Mouse (Mus musculus): ENCODE data around the gene Gm20388.

The Gm20388 gene

GRCm38 (mm10) chr8:121551065-121551985 lies 1640.7 kb downstream of the Gm20388 start:
- DNase-seq (ENCODE audit: low read depth, low spot score), result no peak

GRCm38 (mm10) chr8:121552506-121552905 lies 1641.9 kb downstream of the Gm20388 start:
- DNase-seq (ENCODE audit: low read depth, low spot score), result no peak

- DNase-seq (ENCODE audit: low read depth, low spot score), result no peak
Observed at GRCm38 (mm10) chr8:121553831-121554475, 1643.3 kb downstream of the Gm20388 start.

- no peak for DNase-seq (ENCODE audit: low read depth, low spot score)
Observed at GRCm38 (mm10) chr8:121557746-121558145, 1647.1 kb downstream of the Gm20388 start.

GRCm38 (mm10) chr8:121558538-121558937 lies 1647.9 kb downstream of the Gm20388 start:
- DNase-seq (ENCODE audit: low read depth, low spot score), result no peak

GRCm38 (mm10) chr8:121559801-121560200 lies 1649.2 kb downstream of the Gm20388 start:
- no peak for DNase-seq (ENCODE audit: low read depth, low spot score)

- no peak for DNase-seq (ENCODE audit: low read depth, low spot score)
Observed at GRCm38 (mm10) chr8:121560432-121561100, 1649.9 kb downstream of the Gm20388 start.

- no peak for DNase-seq (ENCODE audit: low read depth, low spot score)
Observed at GRCm38 (mm10) chr8:121561636-121562345, 1651.2 kb downstream of the Gm20388 start.

GRCm38 (mm10) chr8:121562941-121563351 lies 1652.3 kb downstream of the Gm20388 start:
- no peak for DNase-seq (ENCODE audit: low read depth, low spot score)

- DNase-seq (ENCODE audit: low read depth, low spot score), result no peak
Observed at GRCm38 (mm10) chr8:121563701-121564100, 1653.1 kb downstream of the Gm20388 start.

GRCm38 (mm10) chr8:121568321-121568720 lies 1657.7 kb downstream of the Gm20388 start:
- DNase-seq (ENCODE audit: low read depth, low spot score), result no peak

GRCm38 (mm10) chr8:121570335-121570734 lies 1659.7 kb downstream of the Gm20388 start:
- no peak for DNase-seq (ENCODE audit: low read depth, low spot score)

- no peak for DNase-seq (ENCODE audit: low read depth, low spot score)
Observed at GRCm38 (mm10) chr8:121570801-121571200, 1660.2 kb downstream of the Gm20388 start.

- DNase-seq (ENCODE audit: low read depth, low spot score), result no peak
Observed at GRCm38 (mm10) chr8:121572121-121572520, 1661.5 kb downstream of the Gm20388 start.

GRCm38 (mm10) chr8:121573275-121573674 lies 1662.6 kb downstream of the Gm20388 start:
- DNase-seq (ENCODE audit: low read depth, low spot score), result no peak

- no peak for DNase-seq (ENCODE audit: low read depth, low spot score)
Observed at GRCm38 (mm10) chr8:121575661-121576060, 1665.0 kb downstream of the Gm20388 start.

GRCm38 (mm10) chr8:121577751-121578675 lies 1667.4 kb downstream of the Gm20388 start:
- DNase-seq (ENCODE audit: low read depth, low spot score), result no peak

- peak; percentile 94 for DNase-seq (ENCODE audit: low read depth, low spot score)
Observed at GRCm38 (mm10) chr8:121578676-121579451, 1668.2 kb downstream of the Gm20388 start, which contains the start of gene Fbxo31. Gene Fbxo31, minus strand, starts transcription at chr8:121578806.

GRCm38 (mm10) chr8:121580465-121580864 lies 1669.8 kb downstream of the Gm20388 start:
- DNase-seq (ENCODE audit: low read depth, low spot score), result no peak

GRCm38 (mm10) chr8:121583653-121584052 lies 1673.0 kb downstream of the Gm20388 start:
- no peak for DNase-seq (ENCODE audit: low read depth, low spot score)

Data from retina, adult 2 months (tissue).